Mouse (Mus musculus) hindbrain, embryonic 16.5 days (tissue): Measurements from ENCODE around the gene Usp39. TPM values are rescaled to one million over a fixed set of nuclear protein-coding genes. Genes with fewer than 3 reads are reported as not detected.

ENCODE experiments used
- ATAC-seq: fragments of 200-750 bp; cut with Nextera tagmentation; 2 replicates; pipeline ENCODE4 v1.8.0; 2017; ENCODE audit warnings: moderate TSS enrichment, moderate library complexity
- H3K27ac ChIP-seq: fragments of 300-500 bp; sonication (generic); 2 replicates; pipeline ENCODE4 v1.5.1; 2014; ENCODE audit warnings: low read depth, mild to moderate bottlenecking, control low read depth, low read length, moderate library complexity
- H3K27me3 ChIP-seq: fragments of 300-500 bp; sonication (generic); replicated peaks from 2 replicates; pipeline ENCODE4 v1.6.1; 2014; ENCODE audit warnings: low read length; ENCODE audit not compliant: control insufficient read depth, insufficient read depth
- H3K36me3 ChIP-seq: fragments of 300-500 bp; sonication (generic); 2 replicates; pipeline ENCODE4 v1.6.1; 2014; ENCODE audit warnings: mild to moderate bottlenecking, low read length, moderate library complexity, mixed read lengths; ENCODE audit not compliant: control insufficient read depth, insufficient read depth
- H3K4me1 ChIP-seq: fragments of 300-500 bp; sonication (generic); 2 replicates; pipeline ENCODE4 v1.6.1; 2014; ENCODE audit warnings: low read depth, low read length; ENCODE audit not compliant: control insufficient read depth, insufficient read depth
- H3K4me2 ChIP-seq: fragments of 300-500 bp; sonication (generic); 2 replicates; pipeline ENCODE4 v1.6.1; 2014; ENCODE audit warnings: mild to moderate bottlenecking, low read length, control low read depth, moderate library complexity
- H3K4me3 ChIP-seq: fragments of 300-500 bp; sonication (generic); 2 replicates; pipeline ENCODE4 v1.5.1; 2014; ENCODE audit warnings: mild to moderate bottlenecking, low read length, control low read depth, moderate library complexity
- H3K9ac ChIP-seq: fragments of 300-500 bp; sonication (generic); 2 replicates; pipeline ENCODE4 v1.6.1; 2014; ENCODE audit warnings: low read depth, mild to moderate bottlenecking, control low read depth, low read length, moderate library complexity
- H3K9me3 ChIP-seq: fragments of 300-500 bp; sonication (generic); 2 replicates; pipeline ENCODE4 v1.6.1; 2014; ENCODE audit warnings: mild to moderate bottlenecking, low read length, moderate library complexity; ENCODE audit not compliant: control insufficient read depth
- WGBS: fragments of 180-500 bp; shearing (Covaris S2); extraction: QIAGEN DNeasy Blood & Tissue Kit; methylation state at CpG from one replicate; pipeline ENCODE4 v1.1.7; 2014; 5-methylcytosine and 5-hydroxymethylcytosine counted together
- polyA plus RNA-seq: library from polyadenylated mRNA; unstranded; fragments of >200 nt; fragmentation: Nextera tagmentation; extraction: Ambion mirVana; gene quantifications from 2 replicates; pipeline ENCODE4 v1.2.1, GENCODE M21; 2015

Gene Usp39
- polyA plus RNA-seq, 1 experiment from 2014 or later: 34.2 TPM

- Histone ChIP-seq H3K4me1 (peaks cover 7% of the 10 kb centered on the region), H3K36me3 (no peaks in the 10 kb centered on the region), H3K27ac (no peak overlapping the region), H3K4me3 (no peak overlapping the region), H3K27me3 (no peaks in the 10 kb centered on the region; the same call in 1 of the 2 replicates), H3K9me3 (no peaks in the 10 kb centered on the region), H3K9ac (no peak overlapping the region), H3K4me2 (no peak overlapping the region)
- 63% methylated on average over 3 of the region's 3 CpGs for WGBS
- ATAC-seq: no peak
These were observed 21.3 kb upstream of the Usp39 start for GRCm38 (mm10) chr6:72366304-72366703.

- H3K4me3 ChIP-seq: no peak overlapping the region
- 82% methylated on average over 6 of the region's 6 CpGs for WGBS
- no peak overlapping the region for H3K4me2 ChIP-seq
- no peak overlapping the region for H3K27ac ChIP-seq
- H3K4me1 ChIP-seq: peaks cover 18% of the 10 kb centered on the region
- ATAC-seq: no peak
- no peaks in the 10 kb centered on the region for H3K9me3 ChIP-seq
- peaks cover 2% of the 10 kb centered on the region; the same call in 1 of the 2 replicates for H3K36me3 ChIP-seq
- H3K9ac ChIP-seq: no peak overlapping the region
- no peaks in the 10 kb centered on the region; the same call in 1 of the 2 replicates for H3K27me3 ChIP-seq
These were observed 20.0 kb upstream of the Usp39 start for GRCm38 (mm10) chr6:72364985-72365384.

GRCm38 (mm10) chr6:72364009-72364408 is 19.0 kb upstream of the Usp39 start:
- H3K4me2 ChIP-seq: no peak overlapping the region
- peaks cover 18% of the 10 kb centered on the region for H3K4me1 ChIP-seq
- no peak overlapping the region for H3K4me3 ChIP-seq
- no peaks in the 10 kb centered on the region for H3K9me3 ChIP-seq
- no peak overlapping the region for H3K9ac ChIP-seq
- peaks cover 4% of the 10 kb centered on the region; the same call in 1 of the 2 replicates for H3K36me3 ChIP-seq
- 52% methylated on average over 7 of the region's 7 CpGs for WGBS
- no peaks in the 10 kb centered on the region; the same call in 1 of the 2 replicates for H3K27me3 ChIP-seq
- H3K27ac ChIP-seq: no peak overlapping the region
- ATAC-seq: no peak

GRCm38 (mm10) chr6:72362132-72363028 is 17.4 kb upstream of the Usp39 start:
- under 1% methylated on average over 42 of the region's 42 CpGs for WGBS
- Histone ChIP-seq H3K4me3 (peak overlapping the region; percentile 75), H3K27ac (peak overlapping the region; percentile 80), H3K27me3 (no peaks in the 10 kb centered on the region; the same call in 1 of the 2 replicates), H3K9ac (peak overlapping the region; percentile 81), H3K4me2 (peak overlapping the region; percentile 83), H3K4me1 (peaks cover 18% of the 10 kb centered on the region), H3K9me3 (no peaks in the 10 kb centered on the region), H3K36me3 (peaks cover 13% of the 10 kb centered on the region)
- ATAC-seq: peak; percentile 98

- H3K4me1 ChIP-seq: peaks cover 25% of the 10 kb centered on the region
- no peak overlapping the region for H3K27ac ChIP-seq
- peaks cover 13% of the 10 kb centered on the region for H3K36me3 ChIP-seq
- peak overlapping the region; percentile 80 for H3K4me2 ChIP-seq
- 81% methylated on average over 5 of the region's 5 CpGs for WGBS
- no peaks in the 10 kb centered on the region for H3K27me3 ChIP-seq
- H3K4me3 ChIP-seq: peak overlapping the region; percentile 75
- ATAC-seq: no peak
- no peaks in the 10 kb centered on the region for H3K9me3 ChIP-seq
- peak overlapping the region; percentile 22; the same call in 1 of the 2 replicates for H3K9ac ChIP-seq
These were observed 16.2 kb upstream of the Usp39 start for GRCm38 (mm10) chr6:72361121-72361551.

GRCm38 (mm10) chr6:72360599-72360935 is 15.6 kb upstream of the Usp39 start:
- no peak overlapping the region for H3K4me2 ChIP-seq
- H3K9me3 ChIP-seq: no peaks in the 10 kb centered on the region
- peaks cover 13% of the 10 kb centered on the region for H3K36me3 ChIP-seq
- no peak overlapping the region for H3K4me3 ChIP-seq
- H3K9ac ChIP-seq: no peak overlapping the region
- 44% methylated on average over 7 of the region's 7 CpGs for WGBS
- H3K4me1 ChIP-seq: peaks cover 27% of the 10 kb centered on the region
- ATAC-seq: no peak
- H3K27me3 ChIP-seq: no peaks in the 10 kb centered on the region
- no peak overlapping the region for H3K27ac ChIP-seq

- Histone ChIP-seq H3K9me3 (no peaks in the 10 kb centered on the region), H3K4me2 (no peak overlapping the region), H3K9ac (no peak overlapping the region), H3K4me3 (no peak overlapping the region), H3K4me1 (peaks cover 27% of the 10 kb centered on the region), H3K27me3 (no peaks in the 10 kb centered on the region), H3K27ac (no peak overlapping the region), H3K36me3 (peaks cover 13% of the 10 kb centered on the region)
- WGBS: 73% methylated on average over 11 of the region's 11 CpGs
- no peak for ATAC-seq
These were observed 15.1 kb upstream of the Usp39 start for GRCm38 (mm10) chr6:72359891-72360598.

GRCm38 (mm10) chr6:72359343-72359742 is 14.4 kb upstream of the Usp39 start:
- H3K4me2 ChIP-seq: no peak overlapping the region
- WGBS: 75% methylated on average over 2 of the region's 2 CpGs
- H3K4me1 ChIP-seq: peaks cover 34% of the 10 kb centered on the region
- H3K27ac ChIP-seq: no peak overlapping the region
- H3K36me3 ChIP-seq: peaks cover 13% of the 10 kb centered on the region
- no peaks in the 10 kb centered on the region for H3K9me3 ChIP-seq
- no peak overlapping the region for H3K9ac ChIP-seq
- ATAC-seq: no peak
- no peak overlapping the region for H3K4me3 ChIP-seq
- H3K27me3 ChIP-seq: no peaks in the 10 kb centered on the region
